Mouse (Mus musculus) neural tube, embryonic 12.5 days (tissue): ENCODE measurements around the gene Nfe2. TPM values are rescaled to one million over a fixed set of nuclear protein-coding genes. Genes with fewer than 3 reads are reported as not detected.

ENCODE experiments used
- ATAC-seq: fragments of 200-750 bp; cut with Nextera tagmentation; 2 replicates; pipeline ENCODE4 v1.8.0; 2017; ENCODE audit warnings: low read depth, mild to moderate bottlenecking, moderate TSS enrichment, moderate library complexity; ENCODE audit not compliant: low FRiP score
- H3K27ac ChIP-seq: fragments of 300-500 bp; sonication (generic); 2 replicates; pipeline ENCODE4 v1.5.1; 2016
- H3K27me3 ChIP-seq: fragments of 300-500 bp; sonication (generic); replicated peaks from 2 replicates; pipeline ENCODE4 v1.6.1; 2016; ENCODE audit warnings: mild to moderate bottlenecking
- H3K36me3 ChIP-seq: fragments of 300-500 bp; sonication (generic); 2 replicates; pipeline ENCODE4 v1.6.1; 2016; ENCODE audit warnings: mild to moderate bottlenecking
- H3K4me1 ChIP-seq: fragments of 300-500 bp; sonication (generic); 2 replicates; pipeline ENCODE4 v1.6.1; 2016
- H3K4me2 ChIP-seq: fragments of 300-500 bp; sonication (generic); replicated peaks from 2 replicates; pipeline ENCODE4 v1.6.1; 2016; ENCODE audit warnings: mild to moderate bottlenecking
- H3K4me3 ChIP-seq: fragments of 300-500 bp; sonication (generic); 2 replicates; pipeline ENCODE4 v1.5.1; 2016
- H3K9ac ChIP-seq: fragments of 300-500 bp; sonication (generic); 2 replicates; pipeline ENCODE4 v1.6.1; 2016; ENCODE audit warnings: mild to moderate bottlenecking
- H3K9me3 ChIP-seq: fragments of 300-500 bp; sonication (generic); 2 replicates; pipeline ENCODE4 v1.6.1; 2016; ENCODE audit warnings: mild to moderate bottlenecking
- WGBS: fragments of 180-500 bp; shearing (Covaris S2); methylation state at CpG from one replicate; pipeline ENCODE4 v1.1.7; 2016; 5-methylcytosine and 5-hydroxymethylcytosine counted together
- microRNA counts: library from miRNA; unstranded; fragments of <30 nt; microRNA quantifications from one replicate; lab custom pipeline; 2017
- microRNA-seq: library from miRNA; unstranded; fragments of <30 nt; microRNA quantifications from one replicate; pipeline ENCODE4, GENCODE M21; 2017
- polyA plus RNA-seq: library from polyadenylated mRNA; unstranded; fragments of >200 nt; fragmentation: Nextera tagmentation; extraction: Ambion mirVana; gene quantifications from 2 replicates; pipeline ENCODE4 v1.2.1, GENCODE M21; 2016

The Nfe2 gene
- polyA plus RNA-seq, 1 experiment from 2014 or later = 4.3 TPM

GRCm38 (mm10) chr15:103227022-103227421, 31.2 kb downstream of the Nfe2 start:
- Histone ChIP-seq H3K27ac (no peak overlapping the region), H3K4me2 (no peak overlapping the region), H3K9me3 (no peaks in the 10 kb centered on the region), H3K36me3 (no peaks in the 10 kb centered on the region; the same call in 1 of the 2 replicates), H3K4me3 (no peak overlapping the region), H3K4me1 (no peaks in the 10 kb centered on the region), H3K27me3 (no peaks in the 10 kb centered on the region), H3K9ac (no peak overlapping the region)
- no peak for ATAC-seq
- 85% methylated on average over 3 of the region's 3 CpGs for WGBS

DNA sequence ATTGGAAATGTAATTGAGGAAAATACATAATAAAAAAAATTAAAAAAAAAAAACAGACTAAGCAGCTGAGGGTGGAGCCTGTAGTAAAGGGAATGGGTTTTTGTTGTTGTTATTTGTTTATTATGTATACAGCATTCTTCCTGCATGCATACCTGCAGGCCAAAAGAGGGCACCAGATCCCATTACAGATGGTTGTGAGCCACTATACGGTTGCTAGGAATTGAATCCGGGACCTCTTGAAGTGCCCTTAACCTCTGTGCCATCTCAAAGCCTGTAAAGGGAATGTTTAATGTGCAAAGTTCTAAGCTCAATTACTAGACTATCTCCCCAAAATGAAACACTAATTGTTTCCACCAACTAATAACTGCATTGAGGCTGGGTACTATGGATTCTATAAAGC, 34.0 kb downstream of the Nfe2 start:
- Histone ChIP-seq H3K4me1 (0 out of 2 replicates have a peak, but pooled peaks cover 7% of the 10 kb centered on the region), H3K4me2 (no peak overlapping the region), H3K9ac (no peak overlapping the region), H3K36me3 (no peaks in the 10 kb centered on the region; the same call in 1 of the 2 replicates), H3K27ac (no peak overlapping the region), H3K4me3 (no peak overlapping the region), H3K27me3 (no peaks in the 10 kb centered on the region), H3K9me3 (no peaks in the 10 kb centered on the region)
- ATAC-seq = no peak
- WGBS = 91% methylated on average over 2 of the region's 2 CpGs

- H3K9ac ChIP-seq = no peak overlapping the region
- no peaks in the 10 kb centered on the region for H3K27me3 ChIP-seq
- 90% methylated on average over 1 of the region's 1 CpGs for WGBS
- no peak overlapping the region for H3K4me2 ChIP-seq
- no peak overlapping the region for H3K27ac ChIP-seq
- H3K36me3 ChIP-seq = no peaks in the 10 kb centered on the region; the same call in 1 of the 2 replicates
- H3K4me3 ChIP-seq = no peak overlapping the region
- no peaks in the 10 kb centered on the region for H3K9me3 ChIP-seq
- ATAC-seq = no peak
- H3K4me1 ChIP-seq = 0 out of 2 replicates have a peak, but pooled peaks cover 7% of the 10 kb centered on the region
These were observed 36.8 kb downstream of the Nfe2 start for GRCm38 (mm10) chr15:103221386-103221785.

- Histone ChIP-seq H3K27me3 (no peaks in the 10 kb centered on the region), H3K9me3 (no peaks in the 10 kb centered on the region), H3K9ac (no peak overlapping the region), H3K27ac (no peak overlapping the region), H3K4me3 (no peak overlapping the region), H3K36me3 (no peaks in the 10 kb centered on the region; the same call in 1 of the 2 replicates), H3K4me1 (peaks cover 12% of the 10 kb centered on the region), H3K4me2 (no peak overlapping the region)
- WGBS = 47% methylated on average over 3 of the region's 3 CpGs
- no peak for ATAC-seq
These were observed 37.4 kb downstream of the Nfe2 start for GRCm38 (mm10) chr15:103220785-103221184.

DNA sequence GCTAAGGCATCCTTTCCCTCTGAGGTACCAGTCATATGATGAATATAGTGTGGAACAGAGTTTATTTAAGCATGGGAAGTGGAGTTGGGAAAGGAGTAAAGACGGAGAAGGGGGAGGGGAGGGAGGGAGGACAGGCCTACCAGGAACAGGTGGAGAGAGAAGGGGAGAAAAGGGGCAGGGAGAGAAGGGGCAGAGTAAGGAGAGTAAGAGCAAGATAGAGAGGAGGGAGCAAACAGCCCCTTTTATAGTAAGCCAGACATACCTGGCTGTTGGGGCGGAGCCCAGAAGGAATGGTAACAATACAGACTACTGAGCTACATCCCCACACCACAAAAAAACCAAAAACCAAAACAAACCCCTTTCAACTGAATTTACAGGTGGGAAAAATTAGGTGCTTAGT, 42.2 kb downstream of the Nfe2 start:
- H3K9ac ChIP-seq = no peak overlapping the region
- H3K4me2 ChIP-seq = peak overlapping the region; percentile 58
- no peaks in the 10 kb centered on the region for H3K27me3 ChIP-seq
- 0 out of 2 replicates have a peak, but pooled peaks have one; percentile 31 for ATAC-seq
- H3K4me1 ChIP-seq = peaks cover 24% of the 10 kb centered on the region
- no peak overlapping the region for H3K4me3 ChIP-seq
- peaks cover 19% of the 10 kb centered on the region for H3K36me3 ChIP-seq
- peak overlapping the region; percentile 76; the same call in 1 of the 2 replicates for H3K27ac ChIP-seq
- no peaks in the 10 kb centered on the region for H3K9me3 ChIP-seq
- 24% methylated on average over 2 of the region's 2 CpGs for WGBS

DNA sequence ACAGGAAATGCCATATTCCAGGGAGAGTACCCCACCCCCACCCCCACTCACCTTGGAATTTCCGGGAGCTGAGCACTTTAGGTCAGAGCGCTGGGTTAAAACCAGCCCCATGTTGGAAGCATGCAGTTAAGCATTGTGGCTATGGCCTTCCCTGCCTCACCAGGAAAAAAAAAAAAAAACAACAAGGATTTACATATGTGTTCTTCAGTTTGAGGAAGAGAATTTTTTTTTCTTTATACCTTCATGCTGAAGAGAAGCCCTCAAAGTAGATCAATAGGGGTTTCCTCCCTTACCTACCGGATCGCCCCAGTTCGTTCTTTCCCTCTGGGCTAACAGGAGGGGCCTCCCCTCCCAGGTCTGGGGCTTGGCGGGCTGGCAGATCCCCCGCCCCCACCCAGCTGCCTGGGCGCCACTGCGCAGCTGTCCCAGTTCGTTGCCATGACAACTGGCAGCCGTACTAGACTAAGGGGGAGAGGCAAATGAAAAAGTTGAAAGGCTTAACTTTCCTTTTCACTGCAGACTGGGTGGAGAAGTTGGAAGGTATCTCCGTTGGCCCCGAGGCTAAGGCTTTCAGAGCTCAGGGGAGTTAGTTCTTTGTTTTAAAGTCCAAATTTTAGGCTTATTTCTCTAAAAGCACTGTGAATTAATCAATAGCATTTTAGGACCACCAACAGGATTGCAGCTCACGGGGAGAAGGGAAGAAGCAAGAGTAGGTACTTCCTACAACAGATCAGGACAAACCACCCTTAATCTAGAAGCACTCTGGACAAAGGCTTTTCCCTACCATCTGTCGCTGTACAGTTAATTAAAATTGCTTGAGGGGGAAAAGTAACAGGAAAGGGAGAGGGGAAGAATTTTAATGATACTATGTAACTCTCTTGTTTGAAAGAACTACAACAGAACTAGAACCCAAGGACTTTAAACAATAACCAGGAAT, 43.0 kb downstream of the Nfe2 start:
- peak overlapping the region; percentile 75 for H3K27ac ChIP-seq
- H3K9ac ChIP-seq = peak overlapping the region; percentile 48
- WGBS = 1% methylated on average over 15 of the region's 15 CpGs
- peaks cover 27% of the 10 kb centered on the region for H3K36me3 ChIP-seq
- peak overlapping the region; percentile 58 for H3K4me2 ChIP-seq
- H3K9me3 ChIP-seq = no peaks in the 10 kb centered on the region
- H3K4me3 ChIP-seq = peak overlapping the region; percentile 36
- peak; percentile 94 for ATAC-seq
- H3K27me3 ChIP-seq = no peaks in the 10 kb centered on the region
- peaks cover 20% of the 10 kb centered on the region for H3K4me1 ChIP-seq

DNA sequence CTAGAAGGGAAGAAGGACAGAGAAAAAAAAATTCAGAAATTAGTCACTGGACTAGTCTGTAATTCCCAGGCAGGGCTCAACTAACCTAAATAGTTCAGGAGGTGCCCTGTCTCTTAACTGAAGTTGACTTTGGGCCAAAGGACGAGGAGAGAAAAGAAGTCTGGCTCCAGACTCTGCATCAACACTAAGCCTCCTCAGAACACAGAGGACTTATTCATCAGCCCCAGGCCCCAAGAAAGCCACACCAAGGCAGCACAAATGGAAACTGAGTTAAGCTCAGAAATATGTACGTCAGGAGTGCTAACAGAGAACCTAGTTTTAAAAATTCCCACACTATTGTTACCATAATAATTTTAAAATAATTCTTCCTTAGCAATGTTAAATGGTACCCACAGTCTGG, 44.1 kb downstream of the Nfe2 start:
- Histone ChIP-seq H3K9ac (peak overlapping the region; percentile 45; the same call in 1 of the 2 replicates), H3K36me3 (peaks cover 37% of the 10 kb centered on the region), H3K4me1 (peaks cover 20% of the 10 kb centered on the region), H3K4me3 (peak overlapping the region; percentile 22), H3K27me3 (no peaks in the 10 kb centered on the region), H3K27ac (no peak overlapping the region), H3K9me3 (no peaks in the 10 kb centered on the region), H3K4me2 (peak overlapping the region; percentile 55)
- WGBS = 21% methylated on average over 2 of the region's 2 CpGs
- no peak for ATAC-seq

DNA sequence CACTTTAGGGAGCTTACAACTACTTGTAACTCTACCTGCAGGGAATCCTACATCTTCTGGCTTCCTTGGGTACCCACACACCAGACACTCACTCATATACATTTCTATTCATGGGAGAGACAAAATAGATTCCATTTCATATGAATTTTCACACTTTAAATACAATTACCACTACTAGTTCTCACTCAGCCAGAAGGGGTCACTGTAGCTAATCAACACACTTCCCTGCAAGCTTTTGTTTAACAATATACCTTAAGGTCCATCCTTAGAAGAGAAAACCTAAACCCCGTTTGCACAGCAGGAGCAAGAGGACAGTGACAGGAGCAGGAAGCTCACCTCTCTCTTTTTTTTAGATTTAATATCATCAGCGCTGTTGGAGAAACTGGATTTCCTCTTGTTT, 53.0 kb downstream of the Nfe2 start:
- H3K4me2 ChIP-seq = no peak overlapping the region
- H3K9ac ChIP-seq = no peak overlapping the region
- no peak overlapping the region for H3K4me3 ChIP-seq
- 65% methylated on average over 2 of the region's 2 CpGs for WGBS
- ATAC-seq = no peak
- no peaks in the 10 kb centered on the region for H3K9me3 ChIP-seq
- peaks cover 7% of the 10 kb centered on the region; the same call in 1 of the 2 replicates for H3K4me1 ChIP-seq
- H3K27ac ChIP-seq = no peak overlapping the region
- H3K27me3 ChIP-seq = no peaks in the 10 kb centered on the region
- H3K36me3 ChIP-seq = peaks cover 63% of the 10 kb centered on the region

DNA sequence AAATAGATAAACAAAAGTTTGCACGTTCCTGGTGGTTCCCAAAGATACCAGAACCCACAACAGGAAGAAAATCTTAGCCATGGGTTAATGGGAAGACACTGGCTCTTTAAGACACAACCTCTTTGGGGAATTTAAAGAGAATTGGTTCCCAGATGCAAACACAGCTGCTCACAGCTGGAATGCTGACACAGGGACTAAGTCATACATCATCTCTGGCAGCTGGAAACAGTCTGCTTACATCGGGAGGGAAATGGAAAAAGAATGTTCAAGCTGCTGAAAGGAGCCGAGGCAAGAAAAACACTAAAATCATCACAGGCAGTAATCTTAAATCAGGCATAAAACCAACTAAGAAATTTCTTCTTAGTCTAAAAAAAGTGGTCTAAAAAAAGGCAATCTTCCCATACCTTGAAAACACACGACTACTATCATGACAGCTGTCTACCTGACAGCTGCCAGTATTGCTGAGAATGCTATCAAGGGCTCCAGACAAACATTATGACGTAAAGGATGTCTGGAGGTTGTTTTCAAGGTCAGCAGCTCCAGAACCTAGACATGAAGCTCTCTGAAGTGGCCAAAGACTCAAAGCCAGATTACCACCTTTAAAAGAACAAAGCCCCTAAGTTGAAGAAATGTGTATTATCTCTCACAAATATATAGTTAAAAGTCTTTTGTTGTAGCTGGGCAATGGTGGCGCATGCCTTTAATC, 56.0 kb downstream of the Nfe2 start:
- H3K9ac ChIP-seq = no peak overlapping the region
- H3K4me1 ChIP-seq = peaks cover 7% of the 10 kb centered on the region; the same call in 1 of the 2 replicates
- WGBS = 62% methylated on average over 6 of the region's 6 CpGs
- no peak overlapping the region for H3K4me3 ChIP-seq
- ATAC-seq = no peak
- H3K27me3 ChIP-seq = no peaks in the 10 kb centered on the region
- peaks cover 67% of the 10 kb centered on the region for H3K36me3 ChIP-seq
- H3K27ac ChIP-seq = no peak overlapping the region
- no peak overlapping the region for H3K4me2 ChIP-seq
- H3K9me3 ChIP-seq = no peaks in the 10 kb centered on the region

MicroRNAs within 50 kb of the gene (microRNA counts, 519-probe panel; counts per million panel counts)
- 5,491 counts per million, percentile 87 among the panel's probes with 10 or more counts for microRNA mmu-miR-148b (lab: Ali Mortazavi, UCI)

Small RNA genes within 50 kb of the gene (microRNA-seq; reads per million reads assigned to microRNA genes)
- gene Mir148b = 138 reads per million, percentile 56 among the genes with 10 or more reads in this experiment

Other genes starting within 250 kb of the Nfe2 start
- gene Hoxc4, start 239.5 kb downstream of the Nfe2 start, polyA plus RNA-seq = 69.5 and 77.4 TPM in 2 replicates
- 66.6 and 68.0 TPM in 2 replicates for gene Smug1, start 91.3 kb downstream of the Nfe2 start, polyA plus RNA-seq
- 149 and 157 TPM in 2 replicates for gene Cbx5, start 18.6 kb downstream of the Nfe2 start, polyA plus RNA-seq
- 1,154 and 1,199 TPM in 2 replicates for gene Hnrnpa1, start 18.0 kb downstream of the Nfe2 start, polyA plus RNA-seq
- 231 and 243 TPM in 2 replicates for gene Copz1, start 14.3 kb upstream of the Nfe2 start, polyA plus RNA-seq
- gene Gpr84, start 52.2 kb upstream of the Nfe2 start, polyA plus RNA-seq = 0.25 and 0.29 TPM in 2 replicates
- gene Zfp385a, start 81.7 kb upstream of the Nfe2 start, polyA plus RNA-seq = 20.2 and 20.9 TPM in 2 replicates
- gene Itga5, start 108.4 kb upstream of the Nfe2 start, polyA plus RNA-seq = 19.1 and 19.9 TPM in 2 replicates
- not detected in 2 replicates for gene Gtsf1, start 172.1 kb upstream of the Nfe2 start, polyA plus RNA-seq
- 0.38 TPM in 1 of 2 replicates, not detected in the other for gene Gtsf2, start 190.1 kb upstream of the Nfe2 start, polyA plus RNA-seq
- 1.7 and 1.8 TPM in 2 replicates for gene Nckap1l, start 195.4 kb upstream of the Nfe2 start, polyA plus RNA-seq
- 51.1 and 53.7 TPM in 2 replicates for gene Pde1b, start 244.6 kb upstream of the Nfe2 start, polyA plus RNA-seq